Comparison of ENCODE assay signal across 15 mouse cellular contexts in the genomic region with DNA sequence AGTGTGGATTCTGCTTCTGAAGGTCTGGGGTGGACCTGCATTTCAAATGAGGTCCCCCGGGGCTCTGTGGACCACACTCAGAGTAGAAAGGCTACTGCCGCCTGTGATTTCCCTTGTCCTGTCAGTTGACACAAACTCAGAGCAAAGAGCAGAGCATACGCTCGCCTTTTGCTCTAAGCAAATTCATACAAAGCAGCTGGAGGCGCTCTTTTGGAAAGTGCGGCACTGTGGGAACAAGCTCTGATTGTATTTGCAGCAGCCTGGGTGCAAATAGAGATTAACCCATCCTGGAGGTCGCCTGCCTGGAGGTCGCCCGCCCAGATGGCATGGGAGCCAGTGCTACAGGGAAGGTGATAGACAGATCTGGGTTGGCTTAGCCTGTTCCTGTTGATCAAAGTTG. TPM values are rescaled to one million over a fixed set of nuclear protein-coding genes. Genes with fewer than 3 reads are reported as not detected.
A peak's percentile ranks its signal among the peaks of the same experiment; 100 is the strongest.
DNase-seq lines count a peak whose midpoint lies in the region; ATAC-seq and TF ChIP-seq lines count a peak whose summit lies in the region.
"Had no signal": no experiment of that assay in that cellular context is flagged by ENCODE, and none has a peak within 500 bp of the region (broad histone marks: within the 10 kb centered on the region; RNA-seq: fewer than 3 reads in every experiment).

No protein-coding gene starts in this region.

- WGBS in heart, embryonic 16.5 days: 13% methylated on average over 9 of the region's 9 CpGs
- WGBS in forebrain, postnatal 0 days: 11% methylated on average over 9 of the region's 9 CpGs
- 5% methylated on average over 9 of the region's 9 CpGs for WGBS in midbrain, embryonic 13.5 days

- no peaks in the 10 kb centered on the region for H3K36me3 ChIP-seq in heart, embryonic 16.5 days (ENCODE audit: control insufficient read depth, insufficient read depth)
- H3K36me3 ChIP-seq in forebrain, postnatal 0 days (ENCODE audit: insufficient read depth): no peaks in the 10 kb centered on the region
- no peaks in the 10 kb centered on the region for H3K36me3 ChIP-seq in midbrain, embryonic 13.5 days
- H3K36me3 ChIP-seq: lung, embryonic 15.5 days had no signal

- H3K4me2 ChIP-seq in heart, embryonic 16.5 days (ENCODE audit: low read depth, low read length): peak overlapping the region; percentile 18; the same call in 1 of the 2 replicates
- no peak overlapping the region for H3K4me2 ChIP-seq in forebrain, postnatal 0 days (ENCODE audit: low read depth)
- H3K4me2 ChIP-seq in midbrain, embryonic 13.5 days (replicated peaks): 0 out of 2 replicates have a peak overlapping the region, but pooled peaks have one; percentile 7
- H3K4me2 ChIP-seq: lung, embryonic 15.5 days had no signal

- no peak overlapping the region for H3K27ac ChIP-seq in heart, embryonic 16.5 days (ENCODE audit: low read length)
- no peak overlapping the region for H3K27ac ChIP-seq in forebrain, postnatal 0 days (ENCODE audit: low read depth, low read length)
- H3K27ac ChIP-seq in midbrain, embryonic 13.5 days: no peak overlapping the region
- H3K27ac ChIP-seq: left cerebral cortex, adult 2 months; lung, embryonic 15.5 days had no signal

- no peaks in the 10 kb centered on the region for H3K9me3 ChIP-seq in heart, embryonic 16.5 days (replicated peaks; ENCODE audit: control insufficient read depth, low read length)
- no peaks in the 10 kb centered on the region for H3K9me3 ChIP-seq in forebrain, postnatal 0 days (ENCODE audit: low read length)
- no peaks in the 10 kb centered on the region for H3K9me3 ChIP-seq in midbrain, embryonic 13.5 days
- H3K9me3 ChIP-seq: lung, embryonic 15.5 days had no signal

- no peak overlapping the region for H3K4me3 ChIP-seq in heart, embryonic 16.5 days (ENCODE audit: low read length)
- H3K4me3 ChIP-seq in forebrain, postnatal 0 days (ENCODE audit: low read depth, low read length): no peak overlapping the region
- no peak overlapping the region for H3K4me3 ChIP-seq in midbrain, embryonic 13.5 days (replicated peaks)
- H3K4me3 ChIP-seq: left cerebral cortex, adult 2 months; lung, embryonic 15.5 days; myocyte had no signal

- no peak for DNase-seq in heart, adult 18-20 months
- DNase-seq in embryo, embryonic 11 days: peak; percentile 67
- DNase-seq in forebrain, postnatal 0 days: peak; percentile 21
- no peak for DNase-seq in left cerebral cortex, postnatal 36 days (ENCODE audit: low spot score in 2 of 2)
- no peak for DNase-seq in thymus, postnatal 10 days (ENCODE audit: low spot score in 2 of 2)
- DNase-seq in adrenal gland, postnatal 14 days: no peak
- DNase-seq: cerebellum, adult 9-11 months; kidney, postnatal 36 days; right cerebral cortex, postnatal 25 days had no signal

- no peak for ATAC-seq in heart, embryonic 16.5 days (replicated peaks; ENCODE audit: extremely low read depth, insufficient read depth, low FRiP score)
- ATAC-seq in forebrain, postnatal 0 days: peak; percentile 61
- peak; percentile 66; the same call in 1 of the 2 replicates for ATAC-seq in midbrain, embryonic 13.5 days
- ATAC-seq: CD4-positive, CD25-positive, alpha-beta regulatory T cell, adult 4 months had no signal

- TF ChIP-seq CTCF in forebrain, postnatal 0 days (IDR thresholded peaks at IDR 0.05; ENCODE audit: low read depth): no peak

- no peak overlapping the region for H3K9ac ChIP-seq in heart, embryonic 16.5 days (ENCODE audit: low read length)
- no peak overlapping the region for H3K9ac ChIP-seq in forebrain, postnatal 0 days
- H3K9ac ChIP-seq in midbrain, embryonic 13.5 days (replicated peaks): no peak overlapping the region; the same call in 1 of the 2 replicates
- H3K9ac ChIP-seq: lung, embryonic 15.5 days had no signal

- H3K4me1 ChIP-seq in heart, embryonic 16.5 days (ENCODE audit: control insufficient read depth, insufficient read depth, low read length): 0 out of 2 replicates have a peak, but pooled peaks cover 2% of the 10 kb centered on the region
- no peaks in the 10 kb centered on the region for H3K4me1 ChIP-seq in forebrain, postnatal 0 days (ENCODE audit: insufficient read depth)
- H3K4me1 ChIP-seq in midbrain, embryonic 13.5 days (replicated peaks): peaks cover 11% of the 10 kb centered on the region
- H3K4me1 ChIP-seq: lung, embryonic 15.5 days had no signal

- no peaks in the 10 kb centered on the region for H3K27me3 ChIP-seq in heart, embryonic 16.5 days (ENCODE audit: control insufficient read depth, insufficient read depth, low read length)
- H3K27me3 ChIP-seq in forebrain, postnatal 0 days (ENCODE audit: insufficient read depth, low read length): no peaks in the 10 kb centered on the region
- H3K27me3 ChIP-seq in midbrain, embryonic 13.5 days: no peaks in the 10 kb centered on the region
- H3K27me3 ChIP-seq: lung, embryonic 15.5 days had no signal

- intact Hi-C loops in left cerebral cortex, postnatal 36 days (cut with DNase I): loop anchor here (10.0 kb wide), 1 partner anchor 163 kb away; no protein-coding TSS in a partner anchor

RNA-seq across cellular contexts. Expression of a gene that starts 23.0 kb away (rescaled TPM):
- polyA plus RNA-seq in heart, embryonic 16.5 days (2015; fragmentation: Nextera tagmentation; extraction: Ambion mirVana): 154 and 165 TPM in 2 replicates
- 100 to 1,000 TPM in 1 of 2 experiments, 10 to 100 TPM in 1; 95.1 to 108 TPM for total RNA-seq in heart, adult 18-20 months (2021)
- total RNA-seq in forebrain, postnatal 0 days (2014; rRNA removed): 65.3 and 180 TPM in 2 replicates
- polyA plus RNA-seq in forebrain, postnatal 0 days (2015; fragmentation: Nextera tagmentation; extraction: Ambion mirVana): 183 and 258 TPM in 2 replicates
- 208 and 229 TPM in 2 replicates for polyA plus RNA-seq in midbrain, embryonic 13.5 days (2015; fragmentation: Nextera tagmentation; extraction: Ambion mirVana)
- total RNA-seq in left cerebral cortex, postnatal 36 days (2021): 10 to 100 TPM; 92.5 to 96.3 TPM
- total RNA-seq in adrenal gland, postnatal 14 days (2021): 79.0 and 91.7 TPM in 2 replicates

Comparison
In these comparisons a context has a peak if more than half of its experiments do, and no peak if none do; other contexts are left out.
1. DNase-seq: peak in embryo, embryonic 11 days (single experiment) and forebrain, postnatal 0 days (single experiment); none in heart, adult 18-20 months (0 of 2), left cerebral cortex, postnatal 36 days (0 of 2), thymus, postnatal 10 days (0 of 2) and adrenal gland, postnatal 14 days (single experiment).